Mouse (Mus musculus) intestine, postnatal 0 days (tissue): Measurements from ENCODE around the gene Trit1. TPM values are rescaled to one million over a fixed set of nuclear protein-coding genes. Genes with fewer than 3 reads are reported as not detected.
"Not testable (repeated sequence)": the region's sequence is repeated elsewhere in the genome, so short reads cannot be mapped to it uniquely, and the experiment has no call there.

Experiments used
- ATAC-seq: fragments of 200-750 bp; cut with Nextera tagmentation; 2 replicates; pipeline ENCODE4 v1.8.0; 2017; ENCODE audit warnings: mild to moderate bottlenecking, moderate TSS enrichment, moderate library complexity
- H3K27ac ChIP-seq: fragments of 300-500 bp; sonication (generic); 2 replicates; pipeline ENCODE4 v1.5.1; 2014; ENCODE audit warnings: mild to moderate bottlenecking, low read depth, low read length, moderate library complexity
- H3K27me3 ChIP-seq: fragments of 300-500 bp; sonication (generic); replicated peaks from 2 replicates; pipeline ENCODE4 v1.6.1; 2014; ENCODE audit warnings: low read length, mixed read lengths; ENCODE audit not compliant: control insufficient read depth, insufficient read depth
- H3K36me3 ChIP-seq: fragments of 300-500 bp; sonication (generic); 2 replicates; pipeline ENCODE4 v1.6.1; 2014; ENCODE audit warnings: mild to moderate bottlenecking, moderate library complexity; ENCODE audit not compliant: control insufficient read depth, insufficient read depth
- H3K4me1 ChIP-seq: fragments of 300-500 bp; sonication (generic); replicated peaks from 2 replicates; pipeline ENCODE4 v1.6.1; 2014; ENCODE audit warnings: antibody characterized with exemption, low read length, mixed read lengths; ENCODE audit not compliant: control insufficient read depth, insufficient read depth
- H3K4me2 ChIP-seq: fragments of 300-500 bp; sonication (generic); replicated peaks from 2 replicates; pipeline ENCODE4 v1.6.1; 2014; ENCODE audit warnings: low read depth, mild to moderate bottlenecking, moderate library complexity
- H3K4me3 ChIP-seq: fragments of 300-500 bp; sonication (generic); 2 replicates; pipeline ENCODE4 v1.5.1; 2014; ENCODE audit warnings: low read depth, low read length
- H3K9ac ChIP-seq: fragments of 300-500 bp; sonication (generic); 2 replicates; pipeline ENCODE4 v1.6.1; 2014; ENCODE audit warnings: mild to moderate bottlenecking, low read depth, low read length
- H3K9me3 ChIP-seq: fragments of 300-500 bp; sonication (generic); 2 replicates; pipeline ENCODE4 v1.6.1; 2016; ENCODE audit warnings: mixed run types; ENCODE audit not compliant: control insufficient read depth
- CTCF ChIP-seq: sonication (generic); IDR thresholded peaks from 2 replicates; pipeline ENCODE4 v1.5.1; 2016; ENCODE audit warnings: low read depth, mild to moderate bottlenecking, control low read depth, antibody characterized with exemption, moderate library complexity
- WGBS: fragments of 180-500 bp; shearing (Covaris S2); extraction: QIAGEN DNeasy Blood & Tissue Kit; methylation state at CpG from one replicate; pipeline ENCODE4 v1.1.7; 2014; 5-methylcytosine and 5-hydroxymethylcytosine counted together
- polyA plus RNA-seq: library from polyadenylated mRNA; unstranded; fragments of >200 nt; fragmentation: Nextera tagmentation; extraction: Ambion mirVana; gene quantifications from 2 replicates; pipeline ENCODE4 v1.2.1, GENCODE M21; 2015

Trit1 gene
- polyA plus RNA-seq, 1 experiment from 2014 or later: 5.6 TPM

- Histone ChIP-seq H3K9me3 (no peaks in the 10 kb centered on the region), H3K4me3 (no peak overlapping the region), H3K27me3 (peaks cover 2% of the 10 kb centered on the region; the same call in 1 of the 2 replicates), H3K27ac (peak overlapping the region; percentile 82; the same call in 1 of the 2 replicates), H3K9ac (no peak overlapping the region), H3K4me2 (no peak overlapping the region), H3K4me1 (peaks cover 7% of the 10 kb centered on the region; the same call in 1 of the 2 replicates), H3K36me3 (no peaks in the 10 kb centered on the region)
- 76% methylated on average over 3 of the region's 3 CpGs for WGBS
- TF ChIP-seq CTCF: no peak
- no peak for ATAC-seq
Measured at GRCm38 (mm10) chr4:122982537-122982936, 33.9 kb upstream of the Trit1 start.

GRCm38 (mm10) chr4:122983486-122984261, 32.7 kb upstream of the Trit1 start:
- no peak overlapping the region for H3K4me3 ChIP-seq
- no peak overlapping the region for H3K4me2 ChIP-seq

GRCm38 (mm10) chr4:122985110-122985509, 31.3 kb upstream of the Trit1 start:
- WGBS: 24% methylated on average over 8 of the region's 8 CpGs
- H3K9me3 ChIP-seq: no peaks in the 10 kb centered on the region
- no peak overlapping the region for H3K9ac ChIP-seq
- H3K27ac ChIP-seq: no peak overlapping the region
- no peak overlapping the region for H3K4me3 ChIP-seq
- no peak for ATAC-seq
- peaks cover 2% of the 10 kb centered on the region; the same call in 1 of the 2 replicates for H3K27me3 ChIP-seq
- H3K36me3 ChIP-seq: no peaks in the 10 kb centered on the region
- no peaks in the 10 kb centered on the region for H3K4me1 ChIP-seq
- TF ChIP-seq CTCF: peak; percentile 96
- no peak overlapping the region for H3K4me2 ChIP-seq

More at GRCm38 (mm10) chr4:122983486-122984261, 32.7 kb upstream of the Trit1 start:
- ATAC-seq: no peak
- Histone ChIP-seq H3K4me1 (no peaks in the 10 kb centered on the region), H3K9me3 (no peaks in the 10 kb centered on the region), H3K9ac (no peak overlapping the region), H3K27me3 (peaks cover 2% of the 10 kb centered on the region; the same call in 1 of the 2 replicates), H3K36me3 (no peaks in the 10 kb centered on the region), H3K27ac (no peak overlapping the region)
- TF ChIP-seq CTCF: no peak
- 35% methylated on average over 17 of the region's 17 CpGs for WGBS

- ATAC-seq: no peak
Measured at GRCm38 (mm10) chr4:122987421-122987820, 29.0 kb upstream of the Trit1 start.

GRCm38 (mm10) chr4:122988004-122988403, 28.4 kb upstream of the Trit1 start:
- not testable (repeated sequence) for ATAC-seq, H3K4me3 ChIP-seq, H3K27me3 ChIP-seq, H3K36me3 ChIP-seq, H3K27ac ChIP-seq, H3K9ac ChIP-seq, H3K4me2 ChIP-seq, H3K9me3 ChIP-seq, H3K4me1 ChIP-seq
- peak; percentile 61 for TF ChIP-seq CTCF
- 69% methylated on average over 3 of the region's 3 CpGs for WGBS

More at GRCm38 (mm10) chr4:122987421-122987820, 29.0 kb upstream of the Trit1 start:
- Histone ChIP-seq H3K4me3 (no peak overlapping the region), H3K4me1 (no peaks in the 10 kb centered on the region), H3K4me2 (no peak overlapping the region), H3K9me3 (no peaks in the 10 kb centered on the region), H3K36me3 (no peaks in the 10 kb centered on the region), H3K27me3 (peaks cover 2% of the 10 kb centered on the region; the same call in 1 of the 2 replicates), H3K9ac (no peak overlapping the region), H3K27ac (no peak overlapping the region)
- 63% methylated on average over 4 of the region's 4 CpGs for WGBS
- TF ChIP-seq CTCF: no peak

GRCm38 (mm10) chr4:122991177-122991576, 25.2 kb upstream of the Trit1 start:
- H3K36me3 ChIP-seq: no peaks in the 10 kb centered on the region
- no peak for ATAC-seq
- no peak overlapping the region for H3K4me3 ChIP-seq
- H3K4me2 ChIP-seq: no peak overlapping the region
- H3K9me3 ChIP-seq: no peaks in the 10 kb centered on the region
- WGBS: 69% methylated on average over 1 of the region's 1 CpGs
- H3K27me3 ChIP-seq: no peaks in the 10 kb centered on the region
- H3K27ac ChIP-seq: no peak overlapping the region
- H3K4me1 ChIP-seq: no peaks in the 10 kb centered on the region
- TF ChIP-seq CTCF: no peak
- no peak overlapping the region for H3K9ac ChIP-seq
